Mouse (Mus musculus) olfactory bulb, adult 2 months (tissue): Measurements from ENCODE around the gene 2010300C02Rik. TPM values are rescaled to one million over a fixed set of nuclear protein-coding genes. Genes with fewer than 3 reads are reported as not detected.
"Not testable (repeated sequence)": the region's sequence is repeated elsewhere in the genome, so short reads cannot be mapped to it uniquely, and the experiment has no call there.

Experiments
- H3K27ac ChIP-seq: fragments of 200-500 bp; 2 replicates; pipeline ENCODE4 v1.5.1; 2012; ENCODE audit warnings: low read depth, low read length; ENCODE audit not compliant: insufficient read depth
- H3K4me1 ChIP-seq: fragments of 200-500 bp; 2 replicates; pipeline ENCODE4 v1.6.1; 2012; ENCODE audit warnings: low read length; ENCODE audit not compliant: control insufficient read depth, insufficient read depth
- H3K4me3 ChIP-seq: fragments of 200-500 bp; 2 replicates; pipeline ENCODE4 v1.5.1; 2012; ENCODE audit warnings: mild to moderate bottlenecking, low read depth, low read length, moderate library complexity; ENCODE audit not compliant: insufficient read depth
- CTCF ChIP-seq: fragments of 200-500 bp; IDR thresholded peaks from 2 replicates; pipeline ENCODE4 v1.5.1; 2012; ENCODE audit warnings: low read depth, mild to moderate bottlenecking, low read length, moderate library complexity; ENCODE audit not compliant: insufficient read depth
- POLR2A ChIP-seq: fragments of 200-500 bp; IDR thresholded peaks from 2 replicates; pipeline ENCODE4 v1.6.1; 2012; ENCODE audit warnings: mild to moderate bottlenecking, low read depth, low read length, moderate library complexity; ENCODE audit not compliant: insufficient read depth
- WGBS: fragments of 180-500 bp; shearing (Covaris S2); methylation state at CpG from one replicate; pipeline ENCODE4 v1.1.7; 2018; 5-methylcytosine and 5-hydroxymethylcytosine counted together
- polyA plus RNA-seq: library from polyadenylated mRNA; stranded (reverse); fragments of >200 nt; gene quantifications from 2 replicates; pipeline ENCODE4 v1.2.4, GENCODE M21; 2012; ENCODE audit warnings: low replicate concordance; ENCODE audit not compliant: missing spikeins, insufficient read depth, insufficient read length

Gene 2010300C02Rik
- polyA plus RNA-seq, 1 experiment: not detected

- TF ChIP-seq CTCF (no peak), POLR2A (no peak)
- Histone ChIP-seq H3K27ac (peak overlapping the region; percentile 33; the same call in 1 of the 2 replicates), H3K4me3 (peak overlapping the region; percentile 40), H3K4me1 (peaks cover 35% of the 10 kb centered on the region)
- WGBS: 48% methylated on average over 14 of the region's 14 CpGs
Measured at GRCm38 (mm10) chr1:37717415-37718195, 2.3 kb downstream of the 2010300C02Rik start.

- H3K27ac ChIP-seq: peak overlapping the region; percentile 31; the same call in 1 of the 2 replicates
- not testable (repeated sequence) for H3K4me3 ChIP-seq
- H3K4me1 ChIP-seq: peaks cover 48% of the 10 kb centered on the region
- WGBS: 39% methylated on average over 4 of the region's 4 CpGs
Measured at GRCm38 (mm10) chr1:37712357-37712737, 7.5 kb downstream of the 2010300C02Rik start.

GRCm38 (mm10) chr1:37711596-37712356 lies 8.1 kb downstream of the 2010300C02Rik start:
- Histone ChIP-seq H3K4me1 (peaks cover 49% of the 10 kb centered on the region), H3K4me3 (no peak overlapping the region), H3K27ac (peak overlapping the region; percentile 31; the same call in 1 of the 2 replicates)
- 83% methylated on average over 10 of the region's 10 CpGs for WGBS
- no peak for TF ChIP-seq POLR2A
- TF ChIP-seq CTCF: no peak

GRCm38 (mm10) chr1:37711082-37711481 lies 8.8 kb downstream of the 2010300C02Rik start:
- Histone ChIP-seq H3K4me3 (no peak overlapping the region), H3K4me1 (peaks cover 51% of the 10 kb centered on the region), H3K27ac (peak overlapping the region; percentile 79)
- TF ChIP-seq CTCF (no peak), POLR2A (no peak)
- WGBS: 83% methylated on average over 5 of the region's 5 CpGs

- H3K27ac ChIP-seq: peak overlapping the region; percentile 91
- TF ChIP-seq CTCF: no peak
- no peak for TF ChIP-seq POLR2A
- H3K4me3 ChIP-seq: no peak overlapping the region
- 24% methylated on average over 8 of the region's 8 CpGs for WGBS
- peaks cover 43% of the 10 kb centered on the region for H3K4me1 ChIP-seq
Measured at GRCm38 (mm10) chr1:37709736-37710135, 10.1 kb downstream of the 2010300C02Rik start.

- Histone ChIP-seq H3K4me3 (no peak overlapping the region), H3K27ac (peak overlapping the region; percentile 58), H3K4me1 (peaks cover 36% of the 10 kb centered on the region)
- no peak for TF ChIP-seq POLR2A
- TF ChIP-seq CTCF: no peak
- WGBS: 66% methylated on average over 6 of the region's 6 CpGs
Measured at GRCm38 (mm10) chr1:37708270-37708955, 11.5 kb downstream of the 2010300C02Rik start.

GRCm38 (mm10) chr1:37702326-37702725 lies 17.6 kb downstream of the 2010300C02Rik start:
- TF ChIP-seq CTCF: no peak
- TF ChIP-seq POLR2A: no peak
- H3K27ac ChIP-seq: peak overlapping the region; percentile 36; the same call in 1 of the 2 replicates
- H3K4me1 ChIP-seq: peaks cover 46% of the 10 kb centered on the region
- no peak overlapping the region for H3K4me3 ChIP-seq
- 81% methylated on average over 4 of the region's 4 CpGs for WGBS

GRCm38 (mm10) chr1:37698852-37699439 lies 20.9 kb downstream of the 2010300C02Rik start:
- whole genome bisulfite sequencing: 37% methylated on average over 5 of the region's 5 CpGs
- H3K27ac ChIP-seq: peak overlapping the region; percentile 93
- TF ChIP-seq POLR2A: no peak
- no peak for TF ChIP-seq CTCF
- no peak overlapping the region for H3K4me3 ChIP-seq
- H3K4me1 ChIP-seq: peaks cover 66% of the 10 kb centered on the region
